Mouse (Mus musculus) lung, adult 2 months (tissue): ENCODE measurements around the gene Zfp12.

Experiments used
- CTCF ChIP-seq: fragments of 200-500 bp; IDR thresholded peaks from 2 replicates; pipeline ENCODE4 v1.5.1; 2011; ENCODE audit warnings: mild to moderate bottlenecking, low read length, control low read depth; ENCODE audit not compliant: insufficient read depth
- POLR2A ChIP-seq: fragments of 200-500 bp; IDR thresholded peaks from 2 replicates; pipeline ENCODE4 v1.6.1; 2011; ENCODE audit warnings: low read depth, mild to moderate bottlenecking, control low read depth, low read length, borderline replicate concordance; ENCODE audit errors: extremely low read depth

DNA sequence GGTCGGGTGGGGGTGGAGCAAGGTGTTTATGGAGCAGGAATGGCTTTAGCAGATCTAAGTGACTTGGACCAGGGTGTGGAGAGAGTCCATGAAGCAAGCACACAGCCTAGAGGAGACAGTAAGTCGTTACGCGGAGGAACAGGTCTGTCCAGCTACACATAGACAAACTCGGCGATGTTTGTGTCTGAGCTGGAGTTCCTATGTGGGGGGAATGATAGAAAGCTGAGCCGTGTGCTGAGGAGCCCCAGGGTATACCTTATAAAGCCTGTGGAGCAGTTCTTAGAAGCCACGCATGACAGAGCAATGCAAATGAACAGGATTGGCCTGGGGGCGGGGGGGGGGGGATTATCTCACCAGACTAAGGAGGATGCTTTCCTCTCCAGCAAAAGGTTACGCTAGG, 44.3 kb downstream of the Zfp12 start:
- TF ChIP-seq POLR2A (no peak), CTCF (no peak)
